Mouse (Mus musculus): ENCODE measurements around the gene Gsg1l.

DNA sequence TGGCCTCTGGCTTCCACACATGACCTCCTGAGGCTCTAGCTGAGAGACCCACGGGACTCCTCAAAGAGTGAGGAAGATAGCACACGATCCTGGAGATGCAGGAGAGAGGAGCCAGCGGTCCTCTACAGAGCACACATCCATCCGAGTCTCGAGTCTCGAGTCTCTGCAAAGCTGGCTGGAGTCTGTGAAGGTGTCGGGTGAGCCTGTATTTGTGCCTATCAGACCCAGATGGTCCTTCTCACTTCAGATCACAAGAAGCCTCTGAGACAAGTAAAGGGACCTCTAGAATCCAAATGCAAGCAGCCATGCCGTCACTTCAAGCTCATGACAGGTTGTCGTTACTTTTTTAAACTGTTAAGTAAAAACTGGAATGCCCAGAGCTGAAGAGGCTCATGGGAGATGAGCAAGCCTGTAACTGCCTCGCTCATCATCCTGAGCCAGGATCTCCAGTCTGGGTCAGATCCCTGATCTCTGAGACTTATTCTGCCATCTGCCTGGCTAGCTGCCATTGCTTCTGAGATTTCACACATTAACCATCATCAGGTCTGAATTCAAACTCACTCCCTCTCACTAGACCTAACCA lies 24.8 kb downstream of the Gsg1l start:
- no peak for TF ChIP-seq CTCF (IDR thresholded peaks at IDR 0.05; ENCODE audit: low read depth, low read length)
- TF ChIP-seq POLR2A (IDR thresholded peaks at IDR 0.05; ENCODE audit: borderline replicate concordance, low read depth, low read length) = no peak

Data from bone marrow macrophage, adult 2 months (primary cell).